Mouse (Mus musculus): ENCODE measurements around the gene Gm10073.
"Not testable (repeated sequence)": the region's sequence is repeated elsewhere in the genome, so short reads cannot be mapped to it uniquely, and the experiment has no call there.

Gm10073 gene

GRCm38 (mm10) chr8:106597067-106597466, 23.8 kb upstream of the Gm10073 start:
- DNase-seq = no peak

- DNase-seq = not testable (repeated sequence)
Observed at GRCm38 (mm10) chr8:106595623-106596022, 22.4 kb upstream of the Gm10073 start.

GRCm38 (mm10) chr8:106592458-106592857, 19.2 kb upstream of the Gm10073 start:
- no peak for DNase-seq

- no peak for DNase-seq
Observed at GRCm38 (mm10) chr8:106588443-106589431, 15.5 kb upstream of the Gm10073 start.

- DNase-seq = no peak
Observed at GRCm38 (mm10) chr8:106586896-106587295, 13.6 kb upstream of the Gm10073 start.

GRCm38 (mm10) chr8:106585671-106586037, 12.4 kb upstream of the Gm10073 start:
- DNase-seq = no peak

- DNase-seq = no peak
Observed at GRCm38 (mm10) chr8:106584942-106585670, 11.8 kb upstream of the Gm10073 start.

GRCm38 (mm10) chr8:106581344-106582088, 8.3 kb upstream of the Gm10073 start:
- DNase-seq = no peak

- no peak for DNase-seq
Observed at GRCm38 (mm10) chr8:106579510-106579909, 6.2 kb upstream of the Gm10073 start.

GRCm38 (mm10) chr8:106576849-106577555, 3.7 kb upstream of the Gm10073 start:
- DNase-seq = no peak

- no peak for DNase-seq
Observed at GRCm38 (mm10) chr8:106574283-106574682, 1.0 kb upstream of the Gm10073 start.

- not testable (repeated sequence) for DNase-seq
Observed at GRCm38 (mm10) chr8:106572175-106572574, 1.1 kb downstream of the Gm10073 start.

GRCm38 (mm10) chr8:106571551-106572172, 1.6 kb downstream of the Gm10073 start:
- DNase-seq = no peak

GRCm38 (mm10) chr8:106570386-106570785, 2.9 kb downstream of the Gm10073 start:
- no peak for DNase-seq

GRCm38 (mm10) chr8:106569006-106569405, 4.3 kb downstream of the Gm10073 start:
- DNase-seq = no peak

GRCm38 (mm10) chr8:106563691-106564182, 9.5 kb downstream of the Gm10073 start:
- DNase-seq = no peak

- no peak for DNase-seq
Observed at GRCm38 (mm10) chr8:106561097-106561865, 12.0 kb downstream of the Gm10073 start.

GRCm38 (mm10) chr8:106559844-106560243, 13.4 kb downstream of the Gm10073 start:
- DNase-seq = no peak

- no peak for DNase-seq
Observed at GRCm38 (mm10) chr8:106556068-106556645, 17.1 kb downstream of the Gm10073 start.

- DNase-seq = no peak
Observed at GRCm38 (mm10) chr8:106554011-106554410, 19.2 kb downstream of the Gm10073 start.

GRCm38 (mm10) chr8:106550906-106551305, 22.4 kb downstream of the Gm10073 start:
- no peak for DNase-seq

All from cerebellum, adult 11 months (tissue).